Mouse (Mus musculus) E14TG2a.4 (cell line): ENCODE data around the gene Timm8a1.

Source experiments
- CTCF ChIP-seq: conservative IDR thresholded peaks from 2 replicates; pipeline ENCODE4 v1.5.1; 2014; ENCODE audit warnings: low read length
- NANOG ChIP-seq: IDR thresholded peaks from 2 replicates; pipeline ENCODE4 v1.6.1; 2014; ENCODE audit warnings: borderline replicate concordance, low read length, mixed read lengths
- POU5F1 ChIP-seq: IDR thresholded peaks from 2 replicates; pipeline ENCODE4 v1.6.1; 2014; ENCODE audit warnings: low read length, borderline replicate concordance

GRCm38 (mm10) chrX:134564326-134564725 is 22.7 kb upstream of the Timm8a1 start:
- TF ChIP-seq CTCF (no peak), POU5F1 (no peak), NANOG (no peak)
